14 mouse cellular contexts compared by ENCODE assay signal in the genomic region with DNA sequence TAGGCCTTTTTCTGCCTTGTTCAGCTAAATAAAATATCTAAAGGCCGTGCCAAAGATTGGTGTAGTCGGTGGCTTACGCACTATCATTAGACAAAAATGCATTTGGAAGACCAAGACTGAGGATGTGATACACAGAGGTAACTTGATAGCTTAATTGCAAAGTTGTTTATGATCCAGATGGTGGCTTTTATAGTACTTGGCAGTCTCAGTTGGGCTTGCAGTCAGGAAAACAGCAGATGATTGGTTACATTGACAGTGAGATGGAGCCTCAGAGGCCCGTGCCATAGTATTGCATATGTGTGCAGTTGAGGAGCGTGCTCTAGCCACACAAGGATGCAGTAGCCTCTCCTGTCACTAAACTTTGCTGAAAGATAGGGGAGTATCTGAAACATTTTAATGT. TPM values are rescaled to one million over a fixed set of nuclear protein-coding genes. Genes with fewer than 3 reads are reported as not detected.
A peak's percentile ranks its signal among the peaks of the same experiment; 100 is the strongest.
DNase-seq lines count a peak whose midpoint lies in the region; ATAC-seq and TF ChIP-seq lines count a peak whose summit lies in the region.
"Had no signal": no experiment of that assay in that cellular context is flagged by ENCODE, and none has a peak within 500 bp of the region (broad histone marks: within the 10 kb centered on the region; RNA-seq: fewer than 3 reads in every experiment).

No protein-coding gene starts in this region.

- no peak for TF ChIP-seq CTCF in midbrain, postnatal 0 days (IDR thresholded peaks at IDR 0.05)

- H3K27ac ChIP-seq in midbrain, postnatal 0 days (ENCODE audit: low read depth, low read length), result no peak overlapping the region
- no peak overlapping the region for H3K27ac ChIP-seq in midbrain, embryonic 16.5 days (ENCODE audit: low read length)
- H3K27ac ChIP-seq in embryonic facial prominence, embryonic 14.5 days (replicated peaks; ENCODE audit: low read depth, low read length), result no peak overlapping the region
- no peak overlapping the region for H3K27ac ChIP-seq in stomach, embryonic 16.5 days (ENCODE audit: low read length)
- H3K27ac ChIP-seq: hindbrain, embryonic 15.5 days; liver, embryonic 13.5 days; midbrain, embryonic 15.5 days had no signal

- no peaks in the 10 kb centered on the region for H3K4me1 ChIP-seq in midbrain, postnatal 0 days (ENCODE audit: insufficient read depth, low read length)
- no peaks in the 10 kb centered on the region for H3K4me1 ChIP-seq in midbrain, embryonic 16.5 days (ENCODE audit: control insufficient read depth, insufficient read depth, low read length)
- no peaks in the 10 kb centered on the region; the same call in 1 of the 2 replicates for H3K4me1 ChIP-seq in embryonic facial prominence, embryonic 14.5 days (ENCODE audit: control insufficient read depth, insufficient read depth, low read length)
- H3K4me1 ChIP-seq in stomach, embryonic 16.5 days (ENCODE audit: control insufficient read depth, insufficient read depth, low read length), result no peaks in the 10 kb centered on the region
- H3K4me1 ChIP-seq: midbrain, embryonic 15.5 days had no signal

- H3K4me3 ChIP-seq in midbrain, postnatal 0 days (ENCODE audit: low read depth, low read length), result no peak overlapping the region
- H3K4me3 ChIP-seq in midbrain, embryonic 16.5 days (ENCODE audit: low read depth, low read length), result no peak overlapping the region
- no peak overlapping the region for H3K4me3 ChIP-seq in embryonic facial prominence, embryonic 14.5 days (ENCODE audit: low read depth, low read length)
- H3K4me3 ChIP-seq in stomach, embryonic 16.5 days (replicated peaks; ENCODE audit: low read length), result no peak overlapping the region
- H3K4me3 ChIP-seq: hindbrain, embryonic 15.5 days; liver, embryonic 13.5 days; midbrain, embryonic 15.5 days had no signal

- H3K9me3 ChIP-seq in midbrain, postnatal 0 days (ENCODE audit: low read length), result no peaks in the 10 kb centered on the region
- H3K9me3 ChIP-seq in midbrain, embryonic 16.5 days (replicated peaks; ENCODE audit: control insufficient read depth, low read length, poor library complexity, severe bottlenecking), result no peaks in the 10 kb centered on the region
- no peaks in the 10 kb centered on the region for H3K9me3 ChIP-seq in embryonic facial prominence, embryonic 14.5 days (ENCODE audit: control insufficient read depth, low read length)
- H3K9me3 ChIP-seq in stomach, embryonic 16.5 days (replicated peaks; ENCODE audit: control insufficient read depth, low read length), result no peaks in the 10 kb centered on the region
- H3K9me3 ChIP-seq: hindbrain, embryonic 15.5 days; midbrain, embryonic 15.5 days had no signal

- WGBS in midbrain, postnatal 0 days, result 91% methylated on average over 5 of the region's 5 CpGs
- WGBS in midbrain, embryonic 16.5 days, result 93% methylated on average over 5 of the region's 5 CpGs
- WGBS in embryonic facial prominence, embryonic 14.5 days, result 59% methylated on average over 5 of the region's 5 CpGs
- 57% methylated on average over 5 of the region's 5 CpGs for WGBS in stomach, embryonic 16.5 days

- no peaks in the 10 kb centered on the region for H3K36me3 ChIP-seq in midbrain, postnatal 0 days (ENCODE audit: insufficient read depth, low read length)
- no peaks in the 10 kb centered on the region for H3K36me3 ChIP-seq in midbrain, embryonic 16.5 days (ENCODE audit: control insufficient read depth, insufficient read depth, low read length)
- no peaks in the 10 kb centered on the region for H3K36me3 ChIP-seq in embryonic facial prominence, embryonic 14.5 days (ENCODE audit: control insufficient read depth, insufficient read depth, low read length)
- H3K36me3 ChIP-seq in stomach, embryonic 16.5 days (ENCODE audit: control insufficient read depth, insufficient read depth, low read length), result no peaks in the 10 kb centered on the region
- H3K36me3 ChIP-seq: hindbrain, embryonic 15.5 days; midbrain, embryonic 15.5 days had no signal

- intact Hi-C loops in gastrocnemius, postnatal 14 days (cut with DNase I; ENCODE audit: low total_unique reads), result no loop called here
- intact Hi-C loops in gastrocnemius, postnatal 36 days (cut with DNase I), result no loop called here

- no peak overlapping the region for H3K9ac ChIP-seq in midbrain, postnatal 0 days (replicated peaks; ENCODE audit: low read length, poor library complexity, severe bottlenecking)
- H3K9ac ChIP-seq in midbrain, embryonic 16.5 days (ENCODE audit: low read depth, low read length), result no peak overlapping the region
- no peak overlapping the region for H3K9ac ChIP-seq in embryonic facial prominence, embryonic 14.5 days (ENCODE audit: low read depth, low read length)
- no peak overlapping the region for H3K9ac ChIP-seq in stomach, embryonic 16.5 days (ENCODE audit: low read length)
- H3K9ac ChIP-seq: hindbrain, embryonic 15.5 days; liver, embryonic 13.5 days; midbrain, embryonic 15.5 days had no signal

- H3K27me3 ChIP-seq in midbrain, postnatal 0 days (ENCODE audit: insufficient read depth, low read length), result no peaks in the 10 kb centered on the region
- no peaks in the 10 kb centered on the region for H3K27me3 ChIP-seq in midbrain, embryonic 16.5 days (ENCODE audit: control insufficient read depth, insufficient read depth, low read depth, low read length)
- H3K27me3 ChIP-seq in embryonic facial prominence, embryonic 14.5 days (replicated peaks; ENCODE audit: control insufficient read depth, insufficient read depth, low read length), result no peaks in the 10 kb centered on the region
- no peaks in the 10 kb centered on the region for H3K27me3 ChIP-seq in stomach, embryonic 16.5 days (ENCODE audit: control insufficient read depth, insufficient read depth, low read length)
- H3K27me3 ChIP-seq: hindbrain, embryonic 15.5 days; liver, embryonic 13.5 days; midbrain, embryonic 15.5 days had no signal

- DNase-seq in gastrocnemius, postnatal 14 days, result peak; percentile 6
- no peak for DNase-seq in gastrocnemius, postnatal 36 days
- peak; percentile 32 for DNase-seq in midbrain, postnatal 0 days (ENCODE audit: low spot score)
- peak; percentile 85 for DNase-seq in embryonic facial prominence, embryonic 14.5 days (ENCODE audit: low spot score)
- no peak for DNase-seq in frontal cortex, postnatal 36 days (ENCODE audit: low spot score in 2 of 2)
- DNase-seq in c-Kit-positive CD71-positive TER-119-positive erythroid progenitor cells, embryonic 14.5 days (ENCODE audit: low spot score), result no peak
- DNase-seq: adrenal gland, postnatal 25 days; cerebellum, adult 2 months; liver, embryonic 13.5 days; right cerebral cortex, postnatal 4 days had no signal

- H3K4me2 ChIP-seq in midbrain, postnatal 0 days (ENCODE audit: low read depth, low read length, poor library complexity, severe bottlenecking), result no peak overlapping the region
- no peak overlapping the region for H3K4me2 ChIP-seq in midbrain, embryonic 16.5 days (ENCODE audit: low read length)
- H3K4me2 ChIP-seq in embryonic facial prominence, embryonic 14.5 days (ENCODE audit: low read depth, low read length), result no peak overlapping the region
- no peak overlapping the region for H3K4me2 ChIP-seq in stomach, embryonic 16.5 days (ENCODE audit: low read depth, low read length)
- H3K4me2 ChIP-seq: hindbrain, embryonic 15.5 days; liver, embryonic 13.5 days; midbrain, embryonic 15.5 days had no signal

- ATAC-seq in midbrain, postnatal 0 days (ENCODE audit: low FRiP score), result no peak
- ATAC-seq in midbrain, embryonic 16.5 days, result no peak
- ATAC-seq in embryonic facial prominence, embryonic 14.5 days (ENCODE audit: low read depth), result peak; percentile 88
- 0 out of 2 replicates have a peak, but pooled peaks have one; percentile 47 for ATAC-seq in stomach, embryonic 16.5 days (ENCODE audit: insufficient read depth, low FRiP score)
- ATAC-seq: midbrain, embryonic 15.5 days had no signal

RNA-seq across cellular contexts. Expression of a gene that starts 28.8 kb away (rescaled TPM):
- total RNA-seq in gastrocnemius, postnatal 14 days (2021), result 10 to 100 TPM; 18.1 to 21.7 TPM
- total RNA-seq in gastrocnemius, postnatal 36 days (2021), result 10 to 100 TPM; 13.2 to 14.6 TPM
- total RNA-seq in midbrain, postnatal 0 days (2014; rRNA removed), result 38.9 and 40.6 TPM in 2 replicates
- 23.5 and 25.3 TPM in 2 replicates for polyA plus RNA-seq in midbrain, postnatal 0 days (2015; fragmentation: Nextera tagmentation; extraction: Ambion mirVana)
- polyA plus RNA-seq in midbrain, embryonic 16.5 days (2015; fragmentation: Nextera tagmentation; extraction: Ambion mirVana), result 39.5 and 47.1 TPM in 2 replicates
- polyA plus RNA-seq in embryonic facial prominence, embryonic 14.5 days (2014; fragmentation: Nextera tagmentation; extraction: Ambion mirVana), result 23.5 and 25.3 TPM in 2 replicates
- polyA plus RNA-seq in stomach, embryonic 16.5 days (2015; fragmentation: Nextera tagmentation; extraction: Ambion mirVana), result 14.8 and 15.5 TPM in 2 replicates

Comparison
In these comparisons a context has a peak if more than half of its experiments do, and no peak if none do; other contexts are left out.
1. DNase-seq: peak in gastrocnemius, postnatal 14 days (single experiment), midbrain, postnatal 0 days (single experiment) and embryonic facial prominence, embryonic 14.5 days (single experiment); none in gastrocnemius, postnatal 36 days (0 of 2), frontal cortex, postnatal 36 days (0 of 2) and c-Kit-positive CD71-positive TER-119-positive erythroid progenitor cells, embryonic 14.5 days (single experiment).
2. ATAC-seq: peak in embryonic facial prominence, embryonic 14.5 days (single experiment) and stomach, embryonic 16.5 days (single experiment); none in midbrain, postnatal 0 days (single experiment) and midbrain, embryonic 16.5 days (single experiment).